Mouse (Mus musculus): ENCODE data around the gene Cep19. TPM values are rescaled to one million over a fixed set of nuclear protein-coding genes. Genes with fewer than 3 reads are reported as not detected.
A peak's percentile ranks its signal among the peaks of the same experiment; 100 is the strongest.

Cep19 gene
- polyA plus RNA-seq, 1 experiment from 2014 or later, result 25.9 TPM

DNA sequence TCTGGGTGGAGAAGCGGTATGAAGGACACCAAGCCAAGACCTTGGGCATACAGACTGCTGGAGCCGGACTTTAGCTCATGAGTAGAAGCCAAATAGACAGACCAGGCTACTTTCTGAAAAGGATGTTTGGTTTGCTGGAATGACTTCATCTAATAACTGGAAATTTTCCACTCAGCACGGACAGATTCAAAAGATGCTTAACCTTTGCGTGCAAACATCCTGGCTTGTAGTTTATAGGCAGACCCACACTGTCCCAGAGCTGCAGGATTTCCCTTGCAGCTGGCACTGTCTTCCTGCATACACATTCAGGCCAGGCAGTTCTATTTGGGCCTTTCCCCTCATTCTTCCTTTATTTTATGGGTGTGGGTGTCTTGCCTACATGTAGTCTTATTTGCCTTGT, 27.4 kb downstream of the Cep19 start:
- WGBS, result 85% methylated on average over 4 of the region's 4 CpGs
- no peak overlapping the region for H3K9ac ChIP-seq
- H3K27ac ChIP-seq, result peak overlapping the region; percentile 48; the same call in 1 of the 2 replicates

DNA sequence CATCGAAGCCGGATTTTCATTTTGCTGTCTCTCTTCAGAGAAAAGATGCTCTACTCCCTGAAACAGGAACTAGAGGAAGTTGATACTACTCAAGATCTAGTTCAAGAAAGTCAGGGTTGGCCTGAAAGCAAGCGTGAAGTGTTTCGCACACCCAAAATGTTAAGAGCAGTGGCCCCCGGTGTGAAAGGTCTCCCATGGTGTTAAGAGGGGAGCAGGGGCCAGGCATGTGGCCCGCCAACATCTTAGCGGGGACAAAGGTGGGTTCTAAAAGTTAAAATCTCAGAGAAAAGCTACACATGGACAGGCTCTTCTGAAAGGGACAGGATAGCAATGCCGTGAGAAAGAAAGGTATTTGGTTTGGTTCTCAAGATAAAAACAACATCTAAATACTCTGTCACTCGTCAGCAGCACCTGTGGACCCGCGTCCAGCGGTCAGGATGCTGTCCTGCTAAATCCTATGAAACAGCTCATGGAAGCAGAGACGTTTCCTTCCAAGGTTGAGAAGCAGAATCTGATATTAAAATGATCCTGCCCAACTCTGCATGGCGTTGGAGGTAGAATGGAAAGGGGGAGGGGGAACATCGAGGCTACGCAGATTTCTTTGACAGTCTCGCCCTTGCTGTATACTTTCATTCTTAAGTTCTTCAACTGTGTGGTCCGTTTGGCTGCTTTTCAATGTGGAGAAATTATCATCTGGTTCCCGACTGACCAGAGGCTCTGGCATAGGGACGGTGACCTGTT, 30.0 kb downstream of the Cep19 start:
- Histone ChIP-seq H3K27me3 (no peaks in the 10 kb centered on the region), H3K9me3 (no peaks in the 10 kb centered on the region), H3K36me3 (no peaks in the 10 kb centered on the region), H3K27ac (no peak overlapping the region), H3K4me3 (no peak overlapping the region), H3K4me1 (no peaks in the 10 kb centered on the region; the same call in 1 of the 2 replicates), H3K4me2 (peak overlapping the region; percentile 11; the same call in 1 of the 2 replicates), H3K9ac (no peak overlapping the region)
- WGBS, result 81% methylated on average over 20 of the region's 20 CpGs
- no peak for ATAC-seq (ENCODE audit: insufficient number of reproducible peaks, insufficient read depth, low FRiP score, low TSS enrichment, low read depth)

More for the DNA sequence above, 27.4 kb downstream of the Cep19 start:
- no peak for ATAC-seq (ENCODE audit: insufficient number of reproducible peaks, insufficient read depth, low FRiP score, low TSS enrichment, low read depth)
- no peak overlapping the region for H3K4me2 ChIP-seq
- no peaks in the 10 kb centered on the region for H3K27me3 ChIP-seq
- no peaks in the 10 kb centered on the region for H3K9me3 ChIP-seq
- no peaks in the 10 kb centered on the region; the same call in 1 of the 2 replicates for H3K4me1 ChIP-seq
- no peak overlapping the region for H3K4me3 ChIP-seq
- no peaks in the 10 kb centered on the region for H3K36me3 ChIP-seq

DNA sequence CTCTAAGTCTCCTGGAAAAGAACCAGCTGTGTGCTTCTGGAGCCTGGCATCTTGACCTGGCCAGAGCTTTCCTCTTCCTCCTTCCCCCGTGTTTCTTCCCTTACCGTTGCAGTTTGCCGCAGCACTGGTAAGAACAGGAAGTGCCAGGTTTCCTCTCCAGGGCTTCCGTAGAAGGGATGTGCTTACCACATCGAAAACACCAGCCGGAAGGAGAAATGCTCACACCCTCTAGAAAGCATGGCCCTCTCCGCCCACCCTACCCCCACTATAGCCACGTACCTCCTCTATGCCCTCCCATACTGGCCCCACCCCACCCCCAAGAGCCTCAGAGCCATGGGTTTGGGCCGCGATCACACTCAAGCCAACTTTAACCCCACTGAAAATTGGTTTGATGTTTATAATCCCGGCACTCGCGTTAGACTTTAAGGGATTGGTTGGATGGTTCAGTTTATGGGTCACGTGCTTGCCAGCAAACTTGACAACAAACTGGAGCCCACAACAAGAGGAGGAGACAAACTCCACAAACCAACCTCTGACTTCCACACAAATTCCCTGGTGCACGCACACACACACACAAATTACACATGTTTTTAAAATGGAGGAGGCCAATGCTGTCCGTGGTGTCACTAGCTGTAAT, 30.7 kb downstream of the Cep19 start:
- Histone ChIP-seq H3K9me3 (no peaks in the 10 kb centered on the region), H3K36me3 (no peaks in the 10 kb centered on the region), H3K4me3 (no peak overlapping the region), H3K4me1 (no peaks in the 10 kb centered on the region; the same call in 1 of the 2 replicates), H3K27ac (no peak overlapping the region), H3K9ac (no peak overlapping the region), H3K4me2 (peak overlapping the region; percentile 11; the same call in 1 of the 2 replicates), H3K27me3 (no peaks in the 10 kb centered on the region)
- 64% methylated on average over 16 of the region's 16 CpGs for WGBS
- ATAC-seq (ENCODE audit: insufficient number of reproducible peaks, insufficient read depth, low FRiP score, low TSS enrichment, low read depth), result no peak

DNA sequence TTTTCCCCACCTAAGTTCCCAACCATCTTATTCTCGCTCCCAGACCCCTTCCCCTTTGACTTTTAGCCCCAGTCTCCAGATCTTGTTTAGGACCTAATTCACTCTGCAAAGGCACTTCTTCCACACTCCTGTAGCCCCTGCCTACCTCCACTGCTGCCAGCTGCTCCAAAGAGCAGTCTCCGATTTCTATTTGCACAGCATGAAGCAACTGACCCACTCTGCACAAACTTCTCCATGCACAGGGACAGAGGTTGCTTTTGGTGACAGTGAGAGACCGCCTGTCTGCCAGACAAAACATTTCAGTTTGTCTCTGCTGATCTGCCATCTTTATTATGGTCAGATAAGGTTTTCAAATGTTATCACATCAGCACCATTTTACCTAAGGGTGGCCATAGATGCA, 33.5 kb downstream of the Cep19 start:
- no peaks in the 10 kb centered on the region; the same call in 1 of the 2 replicates for H3K4me1 ChIP-seq
- 90% methylated on average over 3 of the region's 3 CpGs for WGBS

DNA sequence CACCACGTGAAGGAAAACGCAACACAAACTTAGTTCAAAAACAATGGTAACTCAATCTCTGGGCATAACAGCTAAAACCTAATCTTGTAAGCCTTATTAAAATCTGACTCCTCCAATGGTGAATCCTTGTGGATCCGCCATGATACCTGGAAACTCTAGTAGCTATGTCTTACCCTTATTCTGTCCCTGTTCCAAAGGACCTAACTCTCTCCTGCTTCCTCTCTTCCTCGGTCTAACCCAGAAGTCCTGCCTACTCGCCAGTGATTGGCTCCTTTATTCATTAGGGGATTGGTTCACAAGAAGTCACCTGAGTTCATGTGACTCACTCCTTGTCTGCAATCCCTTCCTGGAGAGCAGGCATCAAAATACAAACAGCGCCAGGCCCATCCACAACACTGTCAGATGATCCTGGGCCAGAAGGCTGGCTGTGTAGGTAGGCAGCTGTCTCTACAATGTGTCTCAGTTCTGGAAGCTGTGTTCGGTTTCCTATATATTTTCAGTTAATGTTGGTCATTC, 36.3 kb downstream of the Cep19 start:
- H3K27ac ChIP-seq, result no peak overlapping the region
- no peak overlapping the region for H3K4me3 ChIP-seq
- no peak overlapping the region for H3K4me2 ChIP-seq
- no peaks in the 10 kb centered on the region for H3K27me3 ChIP-seq
- no peak for ATAC-seq (ENCODE audit: insufficient number of reproducible peaks, insufficient read depth, low FRiP score, low TSS enrichment, low read depth)
- WGBS, result 80% methylated on average over 7 of the region's 7 CpGs
- no peaks in the 10 kb centered on the region for H3K36me3 ChIP-seq
- no peaks in the 10 kb centered on the region for H3K9me3 ChIP-seq
- no peaks in the 10 kb centered on the region for H3K4me1 ChIP-seq
- no peak overlapping the region for H3K9ac ChIP-seq

More for the DNA sequence above, 33.5 kb downstream of the Cep19 start:
- Histone ChIP-seq H3K9me3 (no peaks in the 10 kb centered on the region), H3K36me3 (no peaks in the 10 kb centered on the region), H3K27ac (no peak overlapping the region), H3K4me3 (no peak overlapping the region), H3K27me3 (no peaks in the 10 kb centered on the region), H3K9ac (no peak overlapping the region), H3K4me2 (no peak overlapping the region)
- no peak for ATAC-seq (ENCODE audit: insufficient number of reproducible peaks, insufficient read depth, low FRiP score, low TSS enrichment, low read depth)

DNA sequence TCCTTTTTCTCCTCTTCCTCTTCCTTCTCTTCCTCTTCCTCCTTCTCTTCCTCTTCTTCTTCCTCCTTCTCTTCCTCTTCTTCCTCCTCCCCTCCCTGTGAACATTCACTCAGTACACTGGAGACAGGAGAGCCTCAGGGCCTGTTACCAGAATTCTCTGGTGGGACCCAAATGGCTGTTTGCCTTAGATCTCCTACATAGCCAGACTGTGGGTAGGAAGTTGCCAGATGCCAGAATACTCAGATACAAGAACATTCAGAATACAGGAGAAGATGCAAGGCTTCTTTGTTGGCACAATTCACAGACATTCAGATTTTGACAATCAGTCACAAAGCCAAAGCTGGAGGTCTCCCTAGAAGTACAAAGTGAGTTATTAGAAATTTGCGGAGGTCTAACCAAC, 39.4 kb downstream of the Cep19 start:
- Histone ChIP-seq H3K9ac (no peak overlapping the region), H3K27ac (no peak overlapping the region), H3K4me3 (no peak overlapping the region), H3K9me3 (peaks cover 11% of the 10 kb centered on the region), H3K4me2 (no peak overlapping the region), H3K4me1 (no peaks in the 10 kb centered on the region), H3K27me3 (no peaks in the 10 kb centered on the region), H3K36me3 (peaks cover 13% of the 10 kb centered on the region)
- WGBS, result 81% methylated on average over 1 of the region's 1 CpGs
- no peak for ATAC-seq (ENCODE audit: insufficient number of reproducible peaks, insufficient read depth, low FRiP score, low TSS enrichment, low read depth)

DNA sequence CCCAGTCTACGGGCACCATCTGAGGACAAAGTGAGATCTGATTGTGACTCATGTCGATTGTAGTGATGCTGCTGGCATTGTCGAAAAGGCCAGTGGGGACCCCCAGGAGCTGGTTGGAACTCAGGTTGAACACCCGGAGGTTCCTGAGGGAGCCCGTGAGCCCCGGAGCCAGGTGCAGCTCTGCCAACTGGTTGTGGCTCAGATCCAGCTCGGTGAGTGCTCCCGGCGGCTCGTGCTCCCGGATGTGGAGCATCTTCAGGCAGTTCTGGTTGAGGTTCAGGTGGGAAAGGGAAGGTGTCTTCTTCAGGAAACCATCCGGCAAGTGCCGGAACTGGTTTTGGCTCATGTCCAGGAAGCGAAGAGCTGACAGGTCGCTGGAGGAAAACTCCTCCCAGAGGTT, 44.2 kb downstream of the Cep19 start:
- Histone ChIP-seq H3K27me3 (no peaks in the 10 kb centered on the region), H3K36me3 (peaks cover 20% of the 10 kb centered on the region), H3K9me3 (peaks cover 11% of the 10 kb centered on the region), H3K4me2 (no peak overlapping the region), H3K4me3 (no peak overlapping the region), H3K4me1 (peaks cover 4% of the 10 kb centered on the region; the same call in 1 of the 2 replicates), H3K9ac (no peak overlapping the region), H3K27ac (no peak overlapping the region)
- WGBS, result 93% methylated on average over 15 of the region's 15 CpGs
- ATAC-seq (ENCODE audit: insufficient number of reproducible peaks, insufficient read depth, low FRiP score, low TSS enrichment, low read depth), result no peak

DNA sequence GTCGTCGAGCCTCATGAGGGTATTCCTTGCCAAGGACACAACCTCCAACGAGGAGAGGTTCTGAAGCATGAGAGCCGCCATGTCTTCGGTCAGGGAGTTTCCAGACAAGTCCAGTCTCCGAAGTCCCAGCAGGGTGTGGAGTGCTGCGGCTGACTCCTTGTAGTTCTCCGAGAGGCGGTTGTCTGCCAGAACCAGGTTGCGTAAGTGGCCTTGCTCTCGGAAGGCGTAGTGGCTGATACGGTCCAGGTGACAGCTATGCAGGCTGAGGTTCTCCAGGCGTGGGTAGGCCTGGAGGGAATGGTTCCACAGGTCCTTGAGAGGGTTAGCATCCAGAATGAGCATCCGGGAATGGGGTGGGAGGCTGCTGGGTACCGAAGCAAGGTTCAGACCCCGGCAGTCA, 45.0 kb downstream of the Cep19 start:
- Histone ChIP-seq H3K27me3 (no peaks in the 10 kb centered on the region), H3K9ac (no peak overlapping the region), H3K4me2 (no peak overlapping the region), H3K9me3 (peaks cover 11% of the 10 kb centered on the region), H3K4me1 (peaks cover 4% of the 10 kb centered on the region; the same call in 1 of the 2 replicates), H3K36me3 (peaks cover 20% of the 10 kb centered on the region), H3K4me3 (no peak overlapping the region), H3K27ac (no peak overlapping the region)
- no peak for ATAC-seq (ENCODE audit: insufficient number of reproducible peaks, insufficient read depth, low FRiP score, low TSS enrichment, low read depth)
- 89% methylated on average over 17 of the region's 17 CpGs for whole genome bisulfite sequencing

DNA sequence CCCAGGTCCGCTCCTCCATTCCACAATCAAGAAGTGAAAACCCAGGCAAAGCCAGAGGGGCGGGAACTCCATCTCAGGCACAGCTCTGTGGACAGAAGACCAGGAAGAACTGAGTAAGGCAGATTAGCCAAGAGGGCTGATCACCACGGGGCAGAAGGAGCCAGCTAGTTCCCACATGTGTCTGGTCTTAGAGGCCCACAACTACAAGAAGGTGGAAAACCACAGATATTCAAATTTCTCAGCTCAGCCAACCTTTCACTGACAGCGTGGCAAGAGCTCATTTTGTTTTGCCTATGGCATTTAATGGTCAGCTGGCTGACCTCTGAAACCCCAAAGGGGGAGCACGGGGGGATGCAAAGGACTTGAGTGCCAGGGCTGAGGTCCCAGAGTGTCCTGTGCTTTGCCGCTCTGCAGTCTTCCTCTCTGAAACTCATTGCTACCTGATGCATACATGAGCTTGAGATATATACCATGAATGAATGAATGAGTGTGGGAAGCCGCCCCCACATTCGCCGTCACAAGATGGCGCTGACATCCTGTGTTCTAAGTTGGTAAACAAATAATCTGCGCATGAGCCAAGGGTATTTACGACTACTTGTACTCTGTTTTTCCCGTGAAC, 48.1 kb downstream of the Cep19 start:
- Histone ChIP-seq H3K9ac (no peak overlapping the region), H3K27ac (no peak overlapping the region), H3K9me3 (peaks cover 11% of the 10 kb centered on the region), H3K36me3 (peaks cover 20% of the 10 kb centered on the region), H3K4me1 (peaks cover 4% of the 10 kb centered on the region; the same call in 1 of the 2 replicates), H3K4me3 (no peak overlapping the region), H3K27me3 (no peaks in the 10 kb centered on the region), H3K4me2 (peak overlapping the region; percentile 33; the same call in 1 of the 2 replicates)
- 62% methylated on average over 12 of the region's 13 CpGs for WGBS
- no peak for ATAC-seq (ENCODE audit: insufficient number of reproducible peaks, insufficient read depth, low FRiP score, low TSS enrichment, low read depth)

DNA sequence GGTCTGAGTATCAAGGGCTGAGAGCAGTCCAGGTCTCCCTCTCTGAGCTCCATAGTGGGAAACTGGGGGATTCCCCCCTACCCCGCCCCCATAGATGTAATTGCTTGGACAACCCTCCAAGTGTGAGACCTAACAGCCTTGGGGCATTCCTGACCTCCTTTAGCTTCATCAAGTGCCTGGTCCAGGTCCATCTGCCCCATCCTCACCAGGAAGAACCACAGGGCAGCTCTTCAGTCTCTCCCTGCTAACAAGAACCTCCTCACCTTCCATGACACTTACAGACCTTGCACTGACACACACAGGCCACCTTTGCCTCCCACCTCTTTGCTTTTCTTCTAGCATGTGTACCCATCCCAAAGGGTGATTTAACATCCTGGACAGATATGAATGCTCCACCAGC, 54.4 kb downstream of the Cep19 start:
- H3K4me1 ChIP-seq, result no peaks in the 10 kb centered on the region
- no peak for ATAC-seq (ENCODE audit: insufficient number of reproducible peaks, insufficient read depth, low FRiP score, low TSS enrichment, low read depth)
- no peaks in the 10 kb centered on the region for H3K9me3 ChIP-seq
- no peaks in the 10 kb centered on the region for H3K36me3 ChIP-seq
- no peak overlapping the region for H3K4me3 ChIP-seq
- no peak overlapping the region for H3K27ac ChIP-seq
- WGBS, result 60% methylated on average over 1 of the region's 1 CpGs
- H3K9ac ChIP-seq, result no peak overlapping the region
- no peaks in the 10 kb centered on the region for H3K27me3 ChIP-seq
- H3K4me2 ChIP-seq, result no peak overlapping the region

DNA sequence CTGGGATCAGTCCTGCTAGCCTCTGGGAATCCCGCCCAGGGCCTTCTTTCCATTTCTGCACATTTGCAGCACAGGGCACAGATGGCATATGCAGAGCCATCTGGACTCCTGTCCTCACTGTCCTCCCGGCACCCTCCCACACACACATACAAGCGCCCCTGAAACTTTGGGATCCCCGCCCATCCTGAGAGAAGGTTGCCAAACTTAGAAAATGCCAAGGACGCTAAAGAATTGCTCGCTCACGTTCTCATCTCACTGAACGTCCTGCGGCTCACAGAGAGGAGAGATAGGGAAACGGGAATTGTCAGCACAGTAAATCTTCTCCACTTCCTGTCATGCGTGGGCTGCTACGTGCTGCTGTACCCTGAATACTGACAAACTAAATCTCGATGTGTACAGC, 54.8 kb downstream of the Cep19 start:
- Histone ChIP-seq H3K9me3 (no peaks in the 10 kb centered on the region), H3K4me1 (no peaks in the 10 kb centered on the region), H3K9ac (no peak overlapping the region), H3K4me2 (no peak overlapping the region), H3K4me3 (no peak overlapping the region), H3K27ac (no peak overlapping the region), H3K36me3 (no peaks in the 10 kb centered on the region), H3K27me3 (no peaks in the 10 kb centered on the region)
- WGBS, result 81% methylated on average over 13 of the region's 13 CpGs
- ATAC-seq (ENCODE audit: insufficient number of reproducible peaks, insufficient read depth, low FRiP score, low TSS enrichment, low read depth), result no peak
